Comparison of ENCODE assay signal across 23 mouse cellular contexts in the genomic region with DNA sequence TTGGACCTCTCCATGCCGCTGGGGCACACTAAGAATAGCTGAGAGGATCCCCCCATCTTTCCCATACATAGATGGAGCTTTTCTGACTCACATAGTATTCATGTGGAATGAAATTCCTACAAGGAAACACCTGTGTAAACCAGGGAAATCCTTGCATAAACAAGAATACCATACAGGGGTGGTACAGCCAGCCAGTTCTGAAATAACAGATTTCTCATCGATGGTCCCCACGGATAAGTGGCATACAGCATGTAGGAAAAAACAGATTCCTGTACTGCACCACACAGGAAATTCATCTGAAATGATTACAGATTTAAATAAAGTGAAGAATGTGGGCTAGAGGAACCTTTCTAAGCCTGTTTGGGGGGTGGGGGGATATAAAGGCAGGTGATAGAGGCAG. TPM values are rescaled to one million over a fixed set of nuclear protein-coding genes. Genes with fewer than 3 reads are reported as not detected.
"Had no signal": no experiment of that assay in that cellular context is flagged by ENCODE, and none has a peak within 500 bp of the region (broad histone marks: within the 10 kb centered on the region; RNA-seq: fewer than 3 reads in every experiment).

No protein-coding gene starts in this region.

- H3K4me3 ChIP-seq: limb, embryonic 13.5 days; liver, embryonic 13.5 days; midbrain, embryonic 10.5 days; neural tube, embryonic 12.5 days; neural tube, embryonic 15.5 days had no signal

- ATAC-seq: inflammation-experienced regulatory T-cells, adult 6 months; intestine, embryonic 16.5 days had no signal

- H3K4me1 ChIP-seq: limb, embryonic 13.5 days; liver, embryonic 13.5 days; midbrain, embryonic 10.5 days; neural tube, embryonic 12.5 days; neural tube, embryonic 15.5 days had no signal

- H3K4me2 ChIP-seq: limb, embryonic 13.5 days; liver, embryonic 13.5 days; neural tube, embryonic 12.5 days; neural tube, embryonic 15.5 days had no signal

- H3K9me3 ChIP-seq: limb, embryonic 13.5 days; liver, embryonic 13.5 days; midbrain, embryonic 10.5 days; neural tube, embryonic 12.5 days; neural tube, embryonic 15.5 days had no signal

- H3K9ac ChIP-seq: limb, embryonic 13.5 days; liver, embryonic 13.5 days; neural tube, embryonic 12.5 days; neural tube, embryonic 15.5 days had no signal

- DNase-seq: kidney, adult 18-20 months; kidney, adult 9 months; kidney, postnatal 14 days; kidney, postnatal 4 days; left cerebral cortex, postnatal 4 days; liver, embryonic 13.5 days; midbrain, embryonic 14.5 days; right cerebral cortex, adult 18-20 months; right cerebral cortex, postnatal 14 days; right cerebral cortex, postnatal 4 days; thymus, adult 2 months; thymus, postnatal 14 days; thymus, postnatal 4 days had no signal

- H3K36me3 ChIP-seq: limb, embryonic 13.5 days; liver, embryonic 13.5 days; midbrain, embryonic 10.5 days; neural tube, embryonic 12.5 days; neural tube, embryonic 15.5 days had no signal

- H3K27me3 ChIP-seq: limb, embryonic 13.5 days; liver, embryonic 13.5 days; neural tube, embryonic 12.5 days; neural tube, embryonic 15.5 days had no signal

- H3K27ac ChIP-seq: limb, embryonic 13.5 days; liver, embryonic 13.5 days; macrophage; midbrain, embryonic 10.5 days; neural tube, embryonic 12.5 days; neural tube, embryonic 15.5 days; stomach, postnatal 0 days had no signal

RNA-seq across cellular contexts. Expression of a gene that starts 49.5 kb away (rescaled TPM):
- polyA plus RNA-seq: inflammation-experienced regulatory T-cells, adult 6 months; intestine, embryonic 16.5 days; liver, adult 2 months; liver, embryonic 13.5 days; liver, embryonic 16.5 days; macrophage; midbrain, embryonic 10.5 days; neural tube, embryonic 12.5 days had no signal
